Mouse (Mus musculus) cerebellum, adult (tissue): ENCODE data around the gene Cort.
"Not testable (repeated sequence)": the region's sequence is repeated elsewhere in the genome, so short reads cannot be mapped to it uniquely, and the experiment has no call there.

Experiments
- ATAC-seq: cut with Nextera tagmentation; 2 replicates; pipeline ENCODE4 v1.9.2; 2017; ENCODE audit warnings: mild to moderate bottlenecking, moderate library complexity, mixed read lengths; ENCODE audit not compliant: insufficient number of reproducible peaks, low FRiP score, low TSS enrichment

Gene Cort

GRCm38 (mm10) chr4:149100449-149100848, 26.1 kb downstream of the Cort start:
- ATAC-seq = not testable (repeated sequence)

GRCm38 (mm10) chr4:149099369-149100017, 27.1 kb downstream of the Cort start, which contains the start of gene Pex14:
TSS of gene Pex14 (minus strand) at chr4:149099876.
- peak; percentile 70; the same call in 1 of the 2 replicates for ATAC-seq

GRCm38 (mm10) chr4:149098571-149098970, 28.0 kb downstream of the Cort start:
- no peak for ATAC-seq

- ATAC-seq = no peak
Measured at GRCm38 (mm10) chr4:149097956-149098355, 28.6 kb downstream of the Cort start.

- ATAC-seq = no peak
Measured at GRCm38 (mm10) chr4:149091364-149091763, 35.2 kb downstream of the Cort start.

GRCm38 (mm10) chr4:149085381-149085780, 41.2 kb downstream of the Cort start:
- no peak for ATAC-seq

GRCm38 (mm10) chr4:149081528-149081927, 45.0 kb downstream of the Cort start:
- peak; percentile 70; the same call in 1 of the 2 replicates for ATAC-seq

- no peak for ATAC-seq
Measured at GRCm38 (mm10) chr4:149080111-149080510, 46.5 kb downstream of the Cort start.

GRCm38 (mm10) chr4:149079629-149080028, 46.9 kb downstream of the Cort start:
- ATAC-seq = no peak

GRCm38 (mm10) chr4:149078261-149078660, 48.3 kb downstream of the Cort start:
- ATAC-seq = no peak

GRCm38 (mm10) chr4:149075871-149076575, 50.5 kb downstream of the Cort start:
- peak; percentile 56; the same call in 1 of the 2 replicates for ATAC-seq

- no peak for ATAC-seq
Measured at GRCm38 (mm10) chr4:149075073-149075472, 51.5 kb downstream of the Cort start.
